Mouse (Mus musculus) embryonic fibroblast, embryonic 13.5 days (primary cell): ENCODE data around the gene Arl6ip4.

Experiments used
- CTCF ChIP-seq: IDR thresholded peaks from 2 replicates; pipeline ENCODE4 v1.5.1; 2011; ENCODE audit warnings: mild to moderate bottlenecking, control low read depth, low read length, moderate library complexity, borderline replicate concordance; ENCODE audit not compliant: insufficient read depth
- POLR2A ChIP-seq: IDR thresholded peaks from 2 replicates; pipeline ENCODE4 v1.6.1; 2011; ENCODE audit warnings: low read depth, mild to moderate bottlenecking, control low read depth, low read length, moderate library complexity

DNA sequence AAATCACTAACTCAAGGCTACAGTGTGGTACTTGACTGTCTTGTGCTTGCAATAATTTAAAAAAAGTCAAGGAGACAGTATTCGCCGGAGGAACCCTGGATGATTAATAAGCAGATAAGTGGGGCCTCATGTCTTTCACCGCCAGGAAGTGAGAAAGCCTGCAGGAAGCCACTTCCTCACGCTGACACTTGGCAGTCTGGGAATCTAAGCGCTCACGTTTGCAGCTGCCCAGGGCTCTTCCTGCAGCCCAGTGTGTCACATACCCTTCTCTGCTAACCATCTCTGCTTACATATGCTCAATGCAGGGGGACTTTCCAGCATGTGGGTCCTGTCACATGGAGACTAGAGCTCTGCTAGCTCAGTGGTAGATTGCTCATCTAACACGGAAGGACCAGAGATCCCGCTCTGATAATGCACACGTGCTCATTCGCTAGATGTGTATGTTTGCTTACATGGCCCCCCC, 41.0 kb upstream of the Arl6ip4 start:
- TF ChIP-seq CTCF: no peak
- TF ChIP-seq POLR2A: no peak
